Mouse (Mus musculus) intestine, embryonic 15.5 days (tissue): ENCODE measurements around the gene Gfod2. TPM values are rescaled to one million over a fixed set of nuclear protein-coding genes. Genes with fewer than 3 reads are reported as not detected.

ENCODE experiments used
- ATAC-seq: fragments of 200-750 bp; cut with Nextera tagmentation; 2 replicates; pipeline ENCODE4 v1.8.0; 2017; ENCODE audit warnings: moderate TSS enrichment, moderate library complexity
- H3K27ac ChIP-seq: fragments of 300-500 bp; sonication (generic); 2 replicates; pipeline ENCODE4 v1.5.1; 2015; ENCODE audit warnings: mild to moderate bottlenecking, inconsistent platforms
- H3K27me3 ChIP-seq: fragments of 300-500 bp; sonication (generic); replicated peaks from 2 replicates; pipeline ENCODE4 v1.6.1; 2015; ENCODE audit warnings: inconsistent platforms
- H3K36me3 ChIP-seq: fragments of 300-500 bp; sonication (generic); 2 replicates; pipeline ENCODE4 v1.6.1; 2015; ENCODE audit warnings: inconsistent platforms
- H3K4me1 ChIP-seq: fragments of 300-500 bp; sonication (generic); replicated peaks from 2 replicates; pipeline ENCODE4 v1.6.1; 2015; ENCODE audit warnings: inconsistent platforms
- H3K4me2 ChIP-seq: fragments of 300-500 bp; sonication (generic); replicated peaks from 2 replicates; pipeline ENCODE4 v1.6.1; 2015; ENCODE audit warnings: mild to moderate bottlenecking, inconsistent platforms
- H3K4me3 ChIP-seq: fragments of 300-500 bp; sonication (generic); replicated peaks from 2 replicates; pipeline ENCODE4 v1.5.1; 2015; ENCODE audit warnings: inconsistent platforms
- H3K9ac ChIP-seq: fragments of 300-500 bp; sonication (generic); 2 replicates; pipeline ENCODE4 v1.6.1; 2015; ENCODE audit warnings: inconsistent platforms
- H3K9me3 ChIP-seq: fragments of 300-500 bp; sonication (generic); 2 replicates; pipeline ENCODE4 v1.6.1; 2016; ENCODE audit warnings: inconsistent platforms
- WGBS: fragments of 180-500 bp; shearing (Covaris S2); methylation state at CpG from one replicate; pipeline ENCODE4 v1.1.7; 2015; 5-methylcytosine and 5-hydroxymethylcytosine counted together
- polyA plus RNA-seq: library from polyadenylated mRNA; unstranded; fragments of >200 nt; fragmentation: Nextera tagmentation; extraction: Ambion mirVana; gene quantifications from 2 replicates; pipeline ENCODE4 v1.2.1, GENCODE M21; 2015

Gfod2 gene
- 10.5 and 10.6 TPM in 2 replicates for polyA plus RNA-seq

- Histone ChIP-seq H3K4me3 (peak within 1 kb of the TSS; percentile 86), H3K27ac (peak within 1 kb of the TSS; percentile 63; the same call in 1 of the 2 replicates), H3K27me3 (no peaks in the 10 kb centered on the region; the same call in 1 of the 2 replicates), H3K9ac (peak within 1 kb of the TSS; percentile 83), H3K4me2 (peak within 1 kb of the TSS; percentile 79), H3K4me1 (0 out of 2 replicates have a peak, but pooled peaks cover 6% of the 10 kb centered on the region), H3K9me3 (no peaks in the 10 kb centered on the region), H3K36me3 (no peaks in the 10 kb centered on the region)
- 3% methylated on average over 47 of the region's 57 CpGs for WGBS
- ATAC-seq = peak; percentile 98
Observed at GRCm38 (mm10) chr8:105758277-105759108, at the start of gene Gfod2. TSS of gene Gfod2 (minus strand) at chr8:105758664.

DNA sequence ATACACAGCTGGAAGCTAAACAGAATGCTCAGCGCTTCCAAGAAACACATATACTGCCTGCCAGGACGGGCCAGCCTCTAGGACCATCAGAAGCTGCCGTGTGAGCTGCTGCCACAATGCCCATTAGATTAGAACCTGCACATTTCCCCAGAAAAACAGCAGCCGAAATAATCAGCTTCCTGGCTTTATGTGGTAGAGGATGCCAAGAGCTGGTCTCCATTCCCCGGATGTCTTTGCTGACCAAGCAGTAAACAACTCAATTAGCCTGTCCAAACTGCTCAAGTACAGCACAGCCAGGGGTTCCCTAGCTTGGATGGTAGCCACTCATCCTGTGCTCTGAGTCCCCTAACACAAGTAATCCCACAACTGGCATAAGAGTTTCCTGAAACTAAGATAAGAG, 49.3 kb upstream of the Gfod2 start:
- WGBS = 83% methylated on average over 5 of the region's 5 CpGs
- no peak for ATAC-seq
- no peaks in the 10 kb centered on the region for H3K4me1 ChIP-seq
- no peak overlapping the region for H3K4me3 ChIP-seq
- H3K4me2 ChIP-seq = no peak overlapping the region
- no peak overlapping the region for H3K27ac ChIP-seq
- H3K36me3 ChIP-seq = peaks cover 10% of the 10 kb centered on the region
- no peaks in the 10 kb centered on the region for H3K27me3 ChIP-seq
- H3K9ac ChIP-seq = no peak overlapping the region
- no peaks in the 10 kb centered on the region for H3K9me3 ChIP-seq

DNA sequence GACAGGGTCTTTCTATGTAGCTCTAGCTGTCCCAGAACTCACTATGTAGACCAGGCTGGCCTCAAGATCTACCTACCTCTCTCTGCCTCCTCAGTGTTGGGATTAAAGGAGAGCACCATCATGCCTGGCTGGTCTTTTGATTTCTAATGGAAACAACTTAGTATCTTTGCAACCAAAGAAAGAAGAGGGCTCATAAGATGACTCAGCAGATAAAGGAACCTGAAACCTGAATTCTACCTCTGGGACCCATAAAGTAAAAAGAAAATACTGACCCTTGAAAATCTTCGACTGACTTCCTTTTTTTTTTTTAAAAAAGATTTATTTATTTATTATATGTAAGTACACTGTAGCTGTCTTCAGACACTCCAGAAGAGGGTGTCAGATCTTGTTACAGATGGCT, 47.5 kb upstream of the Gfod2 start:
- no peaks in the 10 kb centered on the region for H3K9me3 ChIP-seq

DNA sequence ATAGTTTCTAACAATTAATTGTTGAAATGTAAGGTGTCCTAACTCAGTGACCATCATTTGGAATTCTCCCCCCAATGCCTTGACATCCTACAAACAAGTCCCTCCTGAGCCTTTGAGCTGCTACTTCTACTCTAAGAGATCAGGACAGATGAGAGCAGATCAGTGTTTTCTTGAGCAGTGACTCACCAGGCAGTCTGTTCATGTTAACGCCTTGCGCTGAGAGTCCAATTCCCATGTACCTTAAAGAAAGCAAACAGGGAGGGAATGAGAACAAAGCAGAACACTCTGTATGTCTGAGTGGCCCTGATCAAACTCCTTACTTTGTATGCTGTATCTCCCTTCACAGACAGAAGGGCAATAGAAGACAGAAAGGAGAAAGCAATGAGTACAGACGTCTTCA, 46.9 kb upstream of the Gfod2 start:
- H3K4me3 ChIP-seq = no peak overlapping the region
- no peak overlapping the region for H3K27ac ChIP-seq
- no peak overlapping the region for H3K9ac ChIP-seq
- H3K27me3 ChIP-seq = no peaks in the 10 kb centered on the region
- no peaks in the 10 kb centered on the region for H3K9me3 ChIP-seq
- no peak for ATAC-seq
- H3K4me1 ChIP-seq = no peaks in the 10 kb centered on the region
- 78% methylated on average over 3 of the region's 3 CpGs for WGBS
- H3K36me3 ChIP-seq = peaks cover 10% of the 10 kb centered on the region
- H3K4me2 ChIP-seq = no peak overlapping the region

More for the DNA sequence above, 47.5 kb upstream of the Gfod2 start:
- no peak overlapping the region for H3K4me3 ChIP-seq
- H3K36me3 ChIP-seq = peaks cover 10% of the 10 kb centered on the region
- H3K4me2 ChIP-seq = no peak overlapping the region
- no peaks in the 10 kb centered on the region for H3K4me1 ChIP-seq
- no peak for ATAC-seq
- H3K27me3 ChIP-seq = no peaks in the 10 kb centered on the region
- 76% methylated on average over 1 of the region's 1 CpGs for WGBS
- no peak overlapping the region for H3K27ac ChIP-seq
- H3K9ac ChIP-seq = no peak overlapping the region

GRCm38 (mm10) chr8:105804797-105805196, 46.3 kb upstream of the Gfod2 start:
- Histone ChIP-seq H3K27me3 (no peaks in the 10 kb centered on the region), H3K4me2 (no peak overlapping the region), H3K4me1 (no peaks in the 10 kb centered on the region), H3K36me3 (peaks cover 10% of the 10 kb centered on the region), H3K9me3 (no peaks in the 10 kb centered on the region), H3K9ac (no peak overlapping the region), H3K4me3 (no peak overlapping the region), H3K27ac (no peak overlapping the region)
- ATAC-seq = no peak
- WGBS = 93% methylated on average over 7 of the region's 7 CpGs

GRCm38 (mm10) chr8:105801153-105801904, 42.9 kb upstream of the Gfod2 start:
- ATAC-seq = peak; percentile 62; the same call in 1 of the 2 replicates

GRCm38 (mm10) chr8:105799091-105799812, 40.8 kb upstream of the Gfod2 start:
- WGBS = 39% methylated on average over 8 of the region's 8 CpGs
- peak overlapping the region; percentile 5; the same call in 1 of the 2 replicates for H3K4me2 ChIP-seq

More at GRCm38 (mm10) chr8:105801153-105801904, 42.9 kb upstream of the Gfod2 start:
- 87% methylated on average over 6 of the region's 6 CpGs for WGBS
- H3K4me2 ChIP-seq = no peak overlapping the region
- H3K36me3 ChIP-seq = peaks cover 6% of the 10 kb centered on the region; the same call in 1 of the 2 replicates
- peaks cover 11% of the 10 kb centered on the region for H3K4me1 ChIP-seq
- no peak overlapping the region for H3K4me3 ChIP-seq
- no peaks in the 10 kb centered on the region for H3K27me3 ChIP-seq
- H3K9ac ChIP-seq = no peak overlapping the region
- H3K9me3 ChIP-seq = no peaks in the 10 kb centered on the region
- H3K27ac ChIP-seq = no peak overlapping the region

GRCm38 (mm10) chr8:105798408-105798807, 39.9 kb upstream of the Gfod2 start:
- Histone ChIP-seq H3K27me3 (no peaks in the 10 kb centered on the region), H3K4me1 (peaks cover 16% of the 10 kb centered on the region), H3K9ac (no peak overlapping the region), H3K9me3 (no peaks in the 10 kb centered on the region), H3K36me3 (no peaks in the 10 kb centered on the region), H3K27ac (no peak overlapping the region), H3K4me3 (no peak overlapping the region), H3K4me2 (no peak overlapping the region)
- no peak for ATAC-seq
- 90% methylated on average over 5 of the region's 5 CpGs for WGBS

More at GRCm38 (mm10) chr8:105799091-105799812, 40.8 kb upstream of the Gfod2 start:
- Histone ChIP-seq H3K4me1 (peaks cover 11% of the 10 kb centered on the region), H3K27me3 (no peaks in the 10 kb centered on the region), H3K4me3 (no peak overlapping the region), H3K9me3 (no peaks in the 10 kb centered on the region), H3K27ac (peak overlapping the region; percentile 61; the same call in 1 of the 2 replicates), H3K9ac (peak overlapping the region; percentile 28; the same call in 1 of the 2 replicates), H3K36me3 (no peaks in the 10 kb centered on the region)
- ATAC-seq = peak; percentile 82

DNA sequence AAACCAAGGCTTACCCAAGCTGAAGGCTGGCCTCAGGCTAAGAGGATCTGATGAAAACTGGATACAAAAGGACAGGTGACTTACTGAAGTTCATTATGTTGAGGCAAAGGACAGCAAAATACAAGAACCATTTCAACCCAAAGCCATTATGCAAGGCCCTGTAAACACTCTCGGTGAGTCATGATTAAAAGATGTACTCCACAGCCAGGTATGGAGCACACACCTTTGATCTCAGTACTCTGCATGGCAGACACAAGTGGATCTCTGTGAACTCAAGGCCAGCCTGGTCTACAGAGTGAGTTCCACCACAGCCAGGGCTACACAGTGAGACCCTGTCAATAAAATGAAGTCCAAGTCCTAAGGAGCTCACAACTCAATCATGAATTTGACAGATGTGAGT, 37.3 kb upstream of the Gfod2 start:
- Histone ChIP-seq H3K27ac (no peak overlapping the region), H3K4me3 (no peak overlapping the region), H3K4me2 (no peak overlapping the region), H3K36me3 (no peaks in the 10 kb centered on the region), H3K27me3 (no peaks in the 10 kb centered on the region), H3K4me1 (peaks cover 16% of the 10 kb centered on the region), H3K9me3 (no peaks in the 10 kb centered on the region), H3K9ac (no peak overlapping the region)
- WGBS = 69% methylated on average over 1 of the region's 1 CpGs
- ATAC-seq = no peak

GRCm38 (mm10) chr8:105794009-105794598, 35.6 kb upstream of the Gfod2 start:
- Histone ChIP-seq H3K36me3 (no peaks in the 10 kb centered on the region), H3K27ac (no peak overlapping the region), H3K27me3 (no peaks in the 10 kb centered on the region), H3K9me3 (no peaks in the 10 kb centered on the region), H3K4me2 (no peak overlapping the region), H3K4me3 (no peak overlapping the region), H3K4me1 (peaks cover 11% of the 10 kb centered on the region), H3K9ac (no peak overlapping the region)
- ATAC-seq = peak; percentile 71
- WGBS = 70% methylated on average over 3 of the region's 3 CpGs

GRCm38 (mm10) chr8:105793331-105793730, 34.9 kb upstream of the Gfod2 start:
- Histone ChIP-seq H3K9me3 (no peaks in the 10 kb centered on the region), H3K27me3 (no peaks in the 10 kb centered on the region), H3K4me2 (no peak overlapping the region), H3K27ac (no peak overlapping the region), H3K36me3 (no peaks in the 10 kb centered on the region), H3K4me3 (no peak overlapping the region), H3K9ac (no peak overlapping the region), H3K4me1 (0 out of 2 replicates have a peak, but pooled peaks cover 6% of the 10 kb centered on the region)
- 93% methylated on average over 1 of the region's 1 CpGs for WGBS
- ATAC-seq = no peak
